Mouse (Mus musculus): ENCODE measurements at regions not wholly inside any gene's neighbourhood (a gene's known extent, or its start where the extent isn't known, plus 50 kb on each side); places are given as distances from the start of the nearest gene placed in this dataset.

DNA sequence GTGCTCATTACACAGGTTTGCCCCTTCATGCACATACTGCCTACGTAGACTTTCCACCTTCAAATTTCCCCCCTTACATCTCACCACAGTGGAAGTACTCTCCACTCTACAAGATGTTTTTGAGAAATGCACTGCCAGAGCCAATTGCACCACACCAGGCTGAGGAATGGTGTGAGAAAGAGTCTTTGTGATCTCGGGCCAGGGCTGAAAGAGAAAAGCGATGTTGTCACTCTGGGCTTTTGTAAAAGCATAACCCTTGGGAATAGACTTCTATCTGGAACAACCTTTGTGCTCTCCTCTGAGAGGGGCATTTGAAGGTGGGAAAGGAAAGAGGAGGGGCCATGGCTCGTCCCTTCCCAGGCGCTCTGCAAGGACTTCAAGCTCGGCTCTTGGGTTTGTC, 194.2 kb downstream of the Icos start:
- no peak overlapping the region for H3K9ac ChIP-seq (ENCODE audit: insufficient read depth, low read depth, low read length, poor library complexity, severe bottlenecking)
- no peak overlapping the region for H3K27ac ChIP-seq (ENCODE audit: insufficient read depth, low read depth, low read length, poor library complexity, severe bottlenecking)
- no peak overlapping the region for H3K4me3 ChIP-seq (ENCODE audit: insufficient read depth in 1 of 2, low read depth in 1 of 2, low read length in 2 of 2, poor library complexity in 1 of 2, severe bottlenecking in 1 of 2)
- no peak for TF ChIP-seq HCFC1 (IDR thresholded peaks at IDR 0.05; ENCODE audit: borderline replicate concordance, insufficient read depth, low read length)
- no peak for TF ChIP-seq CHD2 (IDR thresholded peaks at IDR 0.05; ENCODE audit: low read depth, low read length)
- TF ChIP-seq ZC3H11A (IDR thresholded peaks at IDR 0.05; ENCODE audit: borderline replicate concordance, low read depth, low read length): no peak
- no peak for TF ChIP-seq MAFK (IDR thresholded peaks at IDR 0.05; ENCODE audit: insufficient read depth, low read depth, low read length)
- TF ChIP-seq ZNF384 (IDR thresholded peaks at IDR 0.05; ENCODE audit: low read depth, low read length): no peak
- DNase-seq (ENCODE audit: low read depth, low spot score): no peak
- no peaks in the 10 kb centered on the region for H3K4me1 ChIP-seq (ENCODE audit: control insufficient read depth in 2 of 2, insufficient read depth in 2 of 2, low read length in 2 of 2, poor library complexity in 1 of 2)
- no peaks in the 10 kb centered on the region for H3K36me3 ChIP-seq (ENCODE audit: control insufficient read depth, insufficient read depth, low read length, poor library complexity, severe bottlenecking)
- in situ Hi-C loops (cut with MboI; ENCODE audit: low sequenced_read_pairs in 2 of 2, unreplicated experiment in 2 of 2): no loop called here
- no peaks in the 10 kb centered on the region for H3K9me3 ChIP-seq (ENCODE audit: control insufficient read depth, insufficient read depth, low read depth, low read length)

DNA sequence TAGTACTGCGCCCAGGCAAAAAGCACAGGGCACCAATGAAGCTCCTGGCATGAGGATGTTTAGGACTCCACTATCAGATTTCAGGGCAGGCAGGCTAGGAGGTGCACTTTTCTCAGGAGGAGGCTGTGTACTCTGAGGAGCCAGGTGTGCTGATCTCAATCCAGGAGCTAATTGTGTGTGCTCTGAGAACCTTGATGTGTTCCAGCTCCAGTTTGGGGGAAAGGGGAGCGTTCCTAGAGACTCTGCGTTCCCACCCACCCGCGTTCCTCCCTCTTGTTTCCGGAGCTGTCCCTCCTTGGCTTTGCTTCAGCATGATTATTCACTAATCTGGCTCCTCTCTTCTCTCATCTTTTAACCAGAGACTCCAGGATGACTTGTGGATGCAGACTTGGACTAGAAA, 195.2 kb downstream of the Icos start:
- TF ChIP-seq MAFK (IDR thresholded peaks at IDR 0.05; ENCODE audit: insufficient read depth, low read depth, low read length) (no peak), ZNF384 (IDR thresholded peaks at IDR 0.05; ENCODE audit: low read depth, low read length) (no peak)
- Histone ChIP-seq H3K4me1 (ENCODE audit: control insufficient read depth in 2 of 2, insufficient read depth in 2 of 2, low read length in 2 of 2, poor library complexity in 1 of 2) (no peaks in the 10 kb centered on the region), H3K9me3 (ENCODE audit: control insufficient read depth, insufficient read depth, low read depth, low read length) (no peaks in the 10 kb centered on the region), H3K27ac (ENCODE audit: insufficient read depth, low read depth, low read length, poor library complexity, severe bottlenecking) (no peak overlapping the region), H3K4me3 (ENCODE audit: insufficient read depth in 1 of 2, low read depth in 1 of 2, low read length in 2 of 2, poor library complexity in 1 of 2, severe bottlenecking in 1 of 2) (no peak overlapping the region), H3K36me3 (ENCODE audit: control insufficient read depth, insufficient read depth, low read length, poor library complexity, severe bottlenecking) (no peaks in the 10 kb centered on the region), H3K9ac (ENCODE audit: insufficient read depth, low read depth, low read length, poor library complexity, severe bottlenecking) (no peak overlapping the region)
- no peak for DNase-seq (ENCODE audit: low read depth, low spot score)
- in situ Hi-C loops (cut with MboI; ENCODE audit: low sequenced_read_pairs in 2 of 2, unreplicated experiment in 2 of 2): no loop called here

DNA sequence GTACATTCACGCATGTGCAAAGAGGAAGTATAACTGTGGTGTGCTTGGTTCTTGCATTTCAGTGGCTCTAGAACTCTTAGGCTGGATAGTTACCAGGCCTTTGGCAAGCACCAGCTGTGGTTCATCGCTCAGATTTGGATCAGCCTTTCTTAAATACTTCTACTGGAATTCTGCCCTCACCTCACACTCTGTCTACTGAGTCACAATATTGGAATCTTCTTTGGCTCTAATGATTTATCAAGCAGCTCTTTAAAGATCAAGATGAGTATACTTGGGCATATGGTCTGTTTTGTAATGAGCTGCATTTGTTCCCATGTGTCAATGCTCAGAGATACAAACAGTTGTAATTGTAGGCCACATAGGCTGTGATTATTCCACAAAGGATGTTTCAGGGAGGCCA, 197.5 kb downstream of the Icos start:
- no peak for DNase-seq (ENCODE audit: low read depth, low spot score)
- no peaks in the 10 kb centered on the region for H3K36me3 ChIP-seq (ENCODE audit: control insufficient read depth, insufficient read depth, low read length, poor library complexity, severe bottlenecking)
- H3K27ac ChIP-seq (ENCODE audit: insufficient read depth, low read depth, low read length, poor library complexity, severe bottlenecking): no peak overlapping the region
- H3K9me3 ChIP-seq (ENCODE audit: control insufficient read depth, insufficient read depth, low read depth, low read length): no peaks in the 10 kb centered on the region
- TF ChIP-seq CHD2 (IDR thresholded peaks at IDR 0.05; ENCODE audit: low read depth, low read length) (no peak), HCFC1 (IDR thresholded peaks at IDR 0.05; ENCODE audit: borderline replicate concordance, insufficient read depth, low read length) (no peak), ZC3H11A (IDR thresholded peaks at IDR 0.05; ENCODE audit: borderline replicate concordance, low read depth, low read length) (no peak), MAFK (IDR thresholded peaks at IDR 0.05; ENCODE audit: insufficient read depth, low read depth, low read length) (no peak), ZNF384 (IDR thresholded peaks at IDR 0.05; ENCODE audit: low read depth, low read length) (no peak)
- H3K9ac ChIP-seq (ENCODE audit: insufficient read depth, low read depth, low read length, poor library complexity, severe bottlenecking): no peak overlapping the region
- H3K4me3 ChIP-seq (ENCODE audit: insufficient read depth in 1 of 2, low read depth in 1 of 2, low read length in 2 of 2, poor library complexity in 1 of 2, severe bottlenecking in 1 of 2): no peak overlapping the region
- in situ Hi-C loops (cut with MboI; ENCODE audit: low sequenced_read_pairs in 2 of 2, unreplicated experiment in 2 of 2): no loop called here
- no peaks in the 10 kb centered on the region for H3K4me1 ChIP-seq (ENCODE audit: control insufficient read depth in 2 of 2, insufficient read depth in 2 of 2, low read length in 2 of 2, poor library complexity in 1 of 2)

DNA sequence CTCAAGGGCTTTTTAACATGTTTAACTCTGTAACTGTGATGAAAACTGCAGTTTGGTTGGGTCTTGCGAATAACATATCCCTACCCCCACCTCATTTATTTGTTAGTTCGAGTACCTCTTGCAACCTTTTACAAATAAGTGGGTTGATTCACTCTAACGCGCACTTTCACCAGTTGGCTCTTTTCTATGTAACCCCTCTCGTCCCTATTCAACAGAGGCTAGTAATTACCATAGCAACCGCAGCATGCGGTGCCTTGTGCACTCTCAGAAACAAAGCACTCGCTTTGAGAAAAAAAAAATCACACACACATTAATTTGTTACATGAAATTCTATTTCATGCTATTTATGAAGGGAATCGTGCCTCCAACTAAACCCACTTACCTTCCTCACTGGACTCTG, 201.7 kb downstream of the Icos start:
- DNase-seq (ENCODE audit: low read depth, low spot score): no peak
- Histone ChIP-seq H3K4me3 (ENCODE audit: insufficient read depth in 1 of 2, low read depth in 1 of 2, low read length in 2 of 2, poor library complexity in 1 of 2, severe bottlenecking in 1 of 2) (no peak overlapping the region), H3K27ac (ENCODE audit: insufficient read depth, low read depth, low read length, poor library complexity, severe bottlenecking) (no peak overlapping the region), H3K9me3 (ENCODE audit: control insufficient read depth, insufficient read depth, low read depth, low read length) (no peaks in the 10 kb centered on the region), H3K36me3 (ENCODE audit: control insufficient read depth, insufficient read depth, low read length, poor library complexity, severe bottlenecking) (no peaks in the 10 kb centered on the region), H3K9ac (ENCODE audit: insufficient read depth, low read depth, low read length, poor library complexity, severe bottlenecking) (no peak overlapping the region), H3K4me1 (ENCODE audit: control insufficient read depth in 2 of 2, insufficient read depth in 2 of 2, low read length in 2 of 2, poor library complexity in 1 of 2) (no peaks in the 10 kb centered on the region)
- in situ Hi-C loops (cut with MboI; ENCODE audit: low sequenced_read_pairs in 2 of 2, unreplicated experiment in 2 of 2): no loop called here
- TF ChIP-seq ZNF384 (IDR thresholded peaks at IDR 0.05; ENCODE audit: low read depth, low read length) (no peak), HCFC1 (IDR thresholded peaks at IDR 0.05; ENCODE audit: borderline replicate concordance, insufficient read depth, low read length) (no peak), CHD2 (IDR thresholded peaks at IDR 0.05; ENCODE audit: low read depth, low read length) (no peak), MAFK (IDR thresholded peaks at IDR 0.05; ENCODE audit: insufficient read depth, low read depth, low read length) (no peak), ZC3H11A (IDR thresholded peaks at IDR 0.05; ENCODE audit: borderline replicate concordance, low read depth, low read length) (no peak)

DNA sequence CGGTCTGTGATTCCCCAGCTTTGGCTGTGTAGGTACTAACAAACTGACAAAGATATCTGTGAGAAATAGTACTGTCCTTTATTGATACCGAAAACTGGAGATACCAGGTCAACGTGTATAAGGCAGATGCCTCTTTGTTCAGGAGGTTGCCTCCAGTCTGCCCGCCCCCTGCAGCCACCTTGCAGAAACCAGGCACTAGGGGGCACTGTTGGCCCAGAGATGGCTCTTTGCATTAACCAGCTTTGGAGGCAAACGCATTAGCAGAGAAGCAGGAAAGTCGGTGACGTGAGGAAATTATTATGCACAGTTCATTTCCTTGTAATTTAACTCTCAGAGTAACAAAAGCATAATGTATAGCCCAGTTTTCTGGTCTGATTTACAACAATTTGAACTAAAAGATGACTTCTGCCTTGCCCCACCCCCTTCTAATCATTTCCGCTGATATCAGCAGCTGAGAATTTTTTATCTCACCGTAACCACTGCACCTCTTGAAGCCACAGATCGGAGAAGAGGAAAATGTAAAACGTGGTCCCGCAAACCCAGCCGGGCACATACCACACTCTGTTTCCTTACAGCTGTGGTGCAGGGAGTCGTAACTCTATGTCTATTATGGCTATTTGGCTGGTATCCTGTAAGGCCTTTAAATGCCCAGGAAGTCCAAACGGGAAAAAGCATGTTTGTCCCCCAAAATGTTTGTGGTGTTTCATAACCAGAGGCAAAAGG, 203.5 kb downstream of the Icos start:
- DNase-seq (ENCODE audit: low read depth, low spot score): peak; percentile 60
- Histone ChIP-seq H3K9ac (ENCODE audit: insufficient read depth, low read depth, low read length, poor library complexity, severe bottlenecking) (no peak overlapping the region), H3K27ac (ENCODE audit: insufficient read depth, low read depth, low read length, poor library complexity, severe bottlenecking) (no peak overlapping the region), H3K4me1 (ENCODE audit: control insufficient read depth in 2 of 2, insufficient read depth in 2 of 2, low read length in 2 of 2, poor library complexity in 1 of 2) (no peaks in the 10 kb centered on the region), H3K36me3 (ENCODE audit: control insufficient read depth, insufficient read depth, low read length, poor library complexity, severe bottlenecking) (no peaks in the 10 kb centered on the region), H3K9me3 (ENCODE audit: control insufficient read depth, insufficient read depth, low read depth, low read length) (no peaks in the 10 kb centered on the region), H3K4me3 (ENCODE audit: insufficient read depth in 1 of 2, low read depth in 1 of 2, low read length in 2 of 2, poor library complexity in 1 of 2, severe bottlenecking in 1 of 2) (no peak overlapping the region)
- in situ Hi-C loops (cut with MboI; ENCODE audit: low sequenced_read_pairs in 2 of 2, unreplicated experiment in 2 of 2): no loop called here
- TF ChIP-seq ZC3H11A (IDR thresholded peaks at IDR 0.05; ENCODE audit: borderline replicate concordance, low read depth, low read length) (peak; percentile 93), ZNF384 (IDR thresholded peaks at IDR 0.05; ENCODE audit: low read depth, low read length) (no peak), CHD2 (IDR thresholded peaks at IDR 0.05; ENCODE audit: low read depth, low read length) (no peak), HCFC1 (IDR thresholded peaks at IDR 0.05; ENCODE audit: borderline replicate concordance, insufficient read depth, low read length) (no peak), MAFK (IDR thresholded peaks at IDR 0.05; ENCODE audit: insufficient read depth, low read depth, low read length) (no peak)

Data from ES-E14 (cell line).